ENCODE assay signal across 8 mouse cellular contexts in genomic region chr5:123683377-123684220, GRCm38 (mm10). TPM values are rescaled to one million over a fixed set of nuclear protein-coding genes. Genes with fewer than 3 reads are reported as not detected.
DNase-seq lines count a peak whose midpoint lies in the region; ATAC-seq and TF ChIP-seq lines count a peak whose summit lies in the region.

No protein-coding gene starts in this region.

- no peaks in the 10 kb centered on the region; the same call in 1 of the 2 replicates for H3K27me3 ChIP-seq in ES-Bruce4 (ENCODE audit: control insufficient read depth, insufficient read depth, low read length, poor library complexity, severe bottlenecking)
- no peaks in the 10 kb centered on the region for H3K27me3 ChIP-seq in embryonic facial prominence, embryonic 14.5 days (replicated peaks; ENCODE audit: control insufficient read depth, insufficient read depth, low read length)
- H3K27me3 ChIP-seq in heart, embryonic 12.5 days (replicated peaks): no peaks in the 10 kb centered on the region
- H3K27me3 ChIP-seq in kidney, postnatal 0 days (ENCODE audit: insufficient read depth, low read length): no peaks in the 10 kb centered on the region
- H3K27me3 ChIP-seq in lung, embryonic 16.5 days (ENCODE audit: control insufficient read depth, insufficient read depth, low read depth, low read length): no peaks in the 10 kb centered on the region

- TF ChIP-seq CTCF in ES-Bruce4 (IDR thresholded peaks at IDR 0.05; ENCODE audit: low read depth, low read length): no peak
- no peak for TF ChIP-seq CTCF in bone marrow, adult 2 months (IDR thresholded peaks at IDR 0.05; ENCODE audit: control insufficient read depth, insufficient read depth, low read length)
- TF ChIP-seq CTCF in kidney, postnatal 0 days (IDR thresholded peaks at IDR 0.05; ENCODE audit: low read depth): no peak

- peak; percentile 70 for ATAC-seq in embryonic facial prominence, embryonic 14.5 days (ENCODE audit: low read depth)
- peak; percentile 74 for ATAC-seq in heart, embryonic 12.5 days (ENCODE audit: insufficient number of reproducible peaks, low FRiP score)
- ATAC-seq in kidney, postnatal 0 days (replicated peaks; ENCODE audit: low FRiP score, low read depth): peak; percentile 57
- ATAC-seq in lung, embryonic 16.5 days (ENCODE audit: low read depth): peak; percentile 61

- H3K4me3 ChIP-seq in ES-Bruce4 (ENCODE audit: low read depth, low read length): peak overlapping the region; percentile 83
- peak overlapping the region; percentile 87 for H3K4me3 ChIP-seq in bone marrow, adult 2 months (replicated peaks; ENCODE audit: control insufficient read depth, low read depth, low read length)
- H3K4me3 ChIP-seq in embryonic facial prominence, embryonic 14.5 days (ENCODE audit: low read depth, low read length): peak overlapping the region; percentile 95
- peak overlapping the region; percentile 93 for H3K4me3 ChIP-seq in heart, embryonic 12.5 days
- H3K4me3 ChIP-seq in kidney, postnatal 0 days (replicated peaks; ENCODE audit: low read depth, low read length): peak overlapping the region; percentile 99
- H3K4me3 ChIP-seq in lung, embryonic 16.5 days (ENCODE audit: low read length): peak overlapping the region; percentile 82

- TF ChIP-seq EP300 in ES-Bruce4 (IDR thresholded peaks at IDR 0.05; ENCODE audit: insufficient read depth, low read depth, low read length): no peak

- H3K9ac ChIP-seq in ES-Bruce4 (ENCODE audit: low read depth, poor library complexity, severe bottlenecking): peak overlapping the region; percentile 98
- peak overlapping the region; percentile 98 for H3K9ac ChIP-seq in embryonic facial prominence, embryonic 14.5 days (ENCODE audit: low read depth, low read length)
- H3K9ac ChIP-seq in heart, embryonic 12.5 days: peak overlapping the region; percentile 99
- H3K9ac ChIP-seq in kidney, postnatal 0 days (ENCODE audit: low read depth, low read length): peak overlapping the region; percentile 94
- peak overlapping the region; percentile 94 for H3K9ac ChIP-seq in lung, embryonic 16.5 days (ENCODE audit: low read length)

- no peak overlapping the region for H3K27ac ChIP-seq in ES-Bruce4 (ENCODE audit: insufficient read depth, low read length)
- H3K27ac ChIP-seq in bone marrow, adult 2 months (ENCODE audit: control insufficient read depth, insufficient read depth, low read depth, low read length, poor library complexity): peak overlapping the region; percentile 98
- H3K27ac ChIP-seq in embryonic facial prominence, embryonic 14.5 days (replicated peaks; ENCODE audit: low read depth, low read length): peak overlapping the region; percentile 93
- H3K27ac ChIP-seq in heart, embryonic 12.5 days (ENCODE audit: poor library complexity, severe bottlenecking): peak overlapping the region; percentile 93
- peak overlapping the region; percentile 94 for H3K27ac ChIP-seq in kidney, postnatal 0 days
- H3K27ac ChIP-seq in lung, embryonic 16.5 days (ENCODE audit: low read length): peak overlapping the region; percentile 91

- peak overlapping the region; percentile 87 for H3K4me2 ChIP-seq in embryonic facial prominence, embryonic 14.5 days (ENCODE audit: low read depth, low read length)
- H3K4me2 ChIP-seq in heart, embryonic 12.5 days: peak overlapping the region; percentile 81
- H3K4me2 ChIP-seq in kidney, postnatal 0 days (ENCODE audit: low read length): peak overlapping the region; percentile 96
- H3K4me2 ChIP-seq in lung, embryonic 16.5 days (ENCODE audit: low read depth, low read length): peak overlapping the region; percentile 89

- H3K9me3 ChIP-seq in ES-Bruce4 (replicated peaks; ENCODE audit: control insufficient read depth, insufficient read depth, low read length, poor library complexity, severe bottlenecking): no peaks in the 10 kb centered on the region
- H3K9me3 ChIP-seq in embryonic facial prominence, embryonic 14.5 days (ENCODE audit: control insufficient read depth, low read length): no peaks in the 10 kb centered on the region
- H3K9me3 ChIP-seq in heart, embryonic 12.5 days (replicated peaks): no peaks in the 10 kb centered on the region; the same call in 1 of the 2 replicates
- no peaks in the 10 kb centered on the region for H3K9me3 ChIP-seq in kidney, postnatal 0 days (replicated peaks; ENCODE audit: low read length)
- H3K9me3 ChIP-seq in lung, embryonic 16.5 days (ENCODE audit: control insufficient read depth, low read length): no peaks in the 10 kb centered on the region

- H3K36me3 ChIP-seq in ES-Bruce4 (ENCODE audit: control insufficient read depth, insufficient read depth, low read length, poor library complexity, severe bottlenecking): no peaks in the 10 kb centered on the region
- no peaks in the 10 kb centered on the region for H3K36me3 ChIP-seq in embryonic facial prominence, embryonic 14.5 days (ENCODE audit: control insufficient read depth, insufficient read depth, low read length)
- no peaks in the 10 kb centered on the region for H3K36me3 ChIP-seq in heart, embryonic 12.5 days
- no peaks in the 10 kb centered on the region for H3K36me3 ChIP-seq in kidney, postnatal 0 days (ENCODE audit: insufficient read depth, low read length)
- H3K36me3 ChIP-seq in lung, embryonic 16.5 days (ENCODE audit: control insufficient read depth, insufficient read depth, low read length): no peaks in the 10 kb centered on the region

- H3K4me1 ChIP-seq in ES-Bruce4 (ENCODE audit: control insufficient read depth, insufficient read depth, low read length): no peaks in the 10 kb centered on the region
- peaks cover 5% of the 10 kb centered on the region; the same call in 1 of the 2 replicates for H3K4me1 ChIP-seq in bone marrow, adult 2 months (ENCODE audit: control insufficient read depth, insufficient read depth, low read length)
- peaks cover 23% of the 10 kb centered on the region for H3K4me1 ChIP-seq in embryonic facial prominence, embryonic 14.5 days (ENCODE audit: control insufficient read depth, insufficient read depth, low read length)
- H3K4me1 ChIP-seq in heart, embryonic 12.5 days (replicated peaks): peaks cover 24% of the 10 kb centered on the region
- H3K4me1 ChIP-seq in kidney, postnatal 0 days (replicated peaks; ENCODE audit: insufficient read depth, low read length): peaks cover 8% of the 10 kb centered on the region; the same call in 1 of the 2 replicates
- H3K4me1 ChIP-seq in lung, embryonic 16.5 days (replicated peaks; ENCODE audit: control insufficient read depth, insufficient read depth, low read length): peaks cover 18% of the 10 kb centered on the region

- under 1% methylated on average over 92 of the region's 92 CpGs for WGBS in bone marrow, adult 2 months
- WGBS in embryonic facial prominence, embryonic 14.5 days: 3% methylated on average over 26 of the region's 92 CpGs
- WGBS in heart, embryonic 12.5 days: 1% methylated on average over 87 of the region's 92 CpGs
- WGBS in kidney, postnatal 0 days: under 1% methylated on average over 87 of the region's 92 CpGs
- under 1% methylated on average over 78 of the region's 92 CpGs for WGBS in lung, embryonic 16.5 days

- peak; percentile 60 for DNase-seq in embryonic facial prominence, embryonic 14.5 days (ENCODE audit: low spot score)
- DNase-seq in kidney, postnatal 0 days (ENCODE audit: low spot score): peak; percentile 69
- peak; percentile 68 for DNase-seq in retina, postnatal 1 day
- DNase-seq in thymus, postnatal 25 days: peak; percentile 71

- no peak for TF ChIP-seq POLR2A in ES-Bruce4 (IDR thresholded peaks at IDR 0.05; ENCODE audit: insufficient read depth, low read length)
- no peak for TF ChIP-seq POLR2A in bone marrow, adult 2 months (IDR thresholded peaks at IDR 0.05; ENCODE audit: borderline replicate concordance, control insufficient read depth, low read depth, low read length)

RNA-seq across cellular contexts. Expression of gene Clip1, which starts 0.8 kb away (rescaled TPM):
- 35.8 and 42.2 TPM in 2 replicates for polyA plus RNA-seq in ES-Bruce4 (2011; ENCODE audit: insufficient read depth, insufficient read length, low read depth, missing spikeins)
- polyA plus RNA-seq in bone marrow, adult 2 months (2011; ENCODE audit: insufficient read depth, insufficient read length, low replicate concordance, missing spikeins): 11.7 and 29.8 TPM in 2 replicates
- polyA plus RNA-seq in embryonic facial prominence, embryonic 14.5 days (2014; fragmentation: Nextera tagmentation; extraction: Ambion mirVana): 31.1 and 33.4 TPM in 2 replicates
- 62.3 and 65.2 TPM in 2 replicates for polyA plus RNA-seq in heart, embryonic 12.5 days (2016; fragmentation: Nextera tagmentation; extraction: Ambion mirVana)
- 21.6 and 26.8 TPM in 2 replicates for polyA plus RNA-seq in kidney, postnatal 0 days (2015; fragmentation: Nextera tagmentation; extraction: Ambion mirVana)
- polyA plus RNA-seq in lung, embryonic 16.5 days (2015; fragmentation: Nextera tagmentation; extraction: Ambion mirVana): 35.7 and 37.9 TPM in 2 replicates

RNA-seq across cellular contexts. Expression of gene Zcchc8, which starts 37.3 kb away (rescaled TPM):
- 114 and 117 TPM in 2 replicates for polyA plus RNA-seq in ES-Bruce4 (2011; ENCODE audit: insufficient read depth, insufficient read length, low read depth, missing spikeins)
- polyA plus RNA-seq in bone marrow, adult 2 months (2011; ENCODE audit: insufficient read depth, insufficient read length, low replicate concordance, missing spikeins): 49.3 and 59.7 TPM in 2 replicates
- 64.8 and 68.3 TPM in 2 replicates for polyA plus RNA-seq in embryonic facial prominence, embryonic 14.5 days (2014; fragmentation: Nextera tagmentation; extraction: Ambion mirVana)
- 69.6 and 77.5 TPM in 2 replicates for polyA plus RNA-seq in heart, embryonic 12.5 days (2016; fragmentation: Nextera tagmentation; extraction: Ambion mirVana)
- polyA plus RNA-seq in kidney, postnatal 0 days (2015; fragmentation: Nextera tagmentation; extraction: Ambion mirVana): 59.1 and 63.8 TPM in 2 replicates
- 75.9 and 76.4 TPM in 2 replicates for polyA plus RNA-seq in lung, embryonic 16.5 days (2015; fragmentation: Nextera tagmentation; extraction: Ambion mirVana)
